Mouse (Mus musculus): ENCODE measurements around the gene Tln2. TPM values are rescaled to one million over a fixed set of nuclear protein-coding genes. Genes with fewer than 3 reads are reported as not detected.

The Tln2 gene
- polyA plus RNA-seq, 1 experiment from 2014 or later: 22.6 TPM

DNA sequence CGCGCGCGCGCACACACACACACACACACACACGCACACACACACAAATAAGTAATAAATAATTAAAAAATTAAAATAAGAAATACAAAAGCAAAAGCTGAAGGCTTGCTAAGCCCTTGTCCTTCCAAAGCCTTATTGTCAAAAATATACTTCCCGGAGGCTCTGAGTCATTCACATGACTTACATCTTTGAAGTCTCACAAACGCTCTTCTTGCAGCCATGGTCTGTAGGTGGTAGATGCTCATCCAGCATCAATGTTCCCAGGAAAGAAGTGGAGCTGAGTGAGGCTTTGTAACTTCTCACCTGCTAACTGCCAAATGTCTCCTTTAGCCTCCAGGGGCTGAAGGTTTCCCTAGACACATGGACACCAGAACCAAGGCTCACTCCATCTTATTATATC lies 362.9 kb downstream of the Tln2 start:
- ATAC-seq (ENCODE audit: low FRiP score) (no peak), DNase-seq (ENCODE audit: low spot score) (no peak)
- H3K27ac ChIP-seq (ENCODE audit: low read depth, low read length): no peak overlapping the region
- H3K4me2 ChIP-seq (replicated peaks; ENCODE audit: low read depth, low read length): no peak overlapping the region
- no peaks in the 10 kb centered on the region for H3K36me3 ChIP-seq (ENCODE audit: control insufficient read depth, insufficient read depth, low read length)
- no peaks in the 10 kb centered on the region for H3K27me3 ChIP-seq (ENCODE audit: control insufficient read depth, insufficient read depth, low read length)
- no peaks in the 10 kb centered on the region for H3K4me1 ChIP-seq (replicated peaks; ENCODE audit: control insufficient read depth, insufficient read depth, low read length)
- H3K4me3 ChIP-seq (ENCODE audit: low read depth, low read length): no peak overlapping the region
- H3K9ac ChIP-seq (ENCODE audit: low read depth, low read length): no peak overlapping the region
- 98% methylated on average over 8 of the region's 8 CpGs for WGBS
- H3K9me3 ChIP-seq (ENCODE audit: control insufficient read depth, low read length): no peaks in the 10 kb centered on the region

DNA sequence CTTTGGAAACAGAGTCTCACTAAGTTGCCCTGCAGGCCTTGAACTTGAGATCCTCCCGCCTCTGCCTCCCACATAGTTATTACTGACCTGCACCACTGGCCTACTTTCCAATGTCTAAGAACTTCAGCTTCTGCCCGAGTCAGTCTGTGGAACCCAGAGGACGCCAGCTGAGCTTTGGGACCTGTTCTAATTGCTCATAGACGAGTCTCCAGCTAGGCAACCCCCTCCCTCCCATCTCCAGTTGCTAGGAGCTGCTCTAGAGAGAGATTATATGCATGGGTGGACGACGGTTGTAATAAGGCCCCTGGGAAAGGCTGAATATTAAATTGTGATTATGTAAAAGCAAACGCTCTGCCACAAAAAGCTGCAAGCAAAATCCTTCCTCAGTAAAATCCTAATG lies 364.2 kb downstream of the Tln2 start:
- no peak for ATAC-seq (ENCODE audit: low FRiP score)
- 50% methylated on average over 7 of the region's 7 CpGs for WGBS

DNA sequence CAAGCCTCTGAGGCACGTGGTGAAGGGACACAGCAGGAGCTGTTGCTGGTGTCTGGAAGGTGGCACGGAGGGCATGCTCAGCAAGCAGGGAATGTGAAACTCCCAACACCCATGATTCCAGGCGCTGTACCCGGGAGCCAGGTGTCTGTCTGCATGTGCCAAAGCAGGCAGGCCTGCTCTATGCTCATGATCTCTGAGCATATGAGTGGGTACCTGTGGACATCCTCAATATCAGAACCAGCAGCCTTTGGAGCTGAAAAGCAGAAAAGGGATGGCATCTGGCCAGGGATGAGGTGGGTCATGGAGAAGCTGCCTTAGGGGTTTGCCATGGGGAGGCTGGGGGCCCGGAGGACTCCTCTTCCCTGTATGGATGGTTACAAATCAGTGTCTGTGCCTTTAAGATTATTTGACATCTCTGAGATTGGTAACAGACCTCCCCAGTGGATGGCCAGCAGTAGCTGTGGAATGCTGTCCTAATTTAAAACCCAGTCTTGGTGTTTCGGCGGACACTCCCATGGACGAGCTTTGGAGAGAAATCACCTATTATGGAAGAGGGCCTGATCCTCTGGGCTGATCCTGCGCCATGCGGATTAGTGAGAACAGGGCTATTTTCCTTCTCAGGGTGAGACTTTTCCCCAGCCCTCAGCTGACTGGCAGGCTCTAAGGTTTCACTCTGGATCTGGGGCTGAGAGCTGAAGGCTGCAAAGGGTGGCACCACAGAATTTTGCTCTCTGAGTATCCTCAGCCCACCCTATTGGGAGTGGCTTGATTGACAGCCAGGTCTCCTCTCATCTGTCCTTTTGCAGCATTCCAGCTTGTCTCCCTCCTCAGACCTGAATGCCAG lies 367.8 kb downstream of the Tln2 start:
- Histone ChIP-seq H3K4me3 (ENCODE audit: low read depth, low read length) (no peak overlapping the region), H3K4me2 (replicated peaks; ENCODE audit: low read depth, low read length) (no peak overlapping the region), H3K36me3 (ENCODE audit: control insufficient read depth, insufficient read depth, low read length) (no peaks in the 10 kb centered on the region), H3K27me3 (ENCODE audit: control insufficient read depth, insufficient read depth, low read length) (no peaks in the 10 kb centered on the region), H3K27ac (ENCODE audit: low read depth, low read length) (no peak overlapping the region), H3K9me3 (ENCODE audit: control insufficient read depth, low read length) (no peaks in the 10 kb centered on the region), H3K9ac (ENCODE audit: low read depth, low read length) (no peak overlapping the region), H3K4me1 (replicated peaks; ENCODE audit: control insufficient read depth, insufficient read depth, low read length) (no peaks in the 10 kb centered on the region)
- WGBS: 71% methylated on average over 10 of the region's 10 CpGs
- DNase-seq (ENCODE audit: low spot score) (no peak), ATAC-seq (ENCODE audit: low FRiP score) (no peak)

More for the DNA sequence above, 364.2 kb downstream of the Tln2 start:
- no peaks in the 10 kb centered on the region for H3K4me1 ChIP-seq (replicated peaks; ENCODE audit: control insufficient read depth, insufficient read depth, low read length)
- no peaks in the 10 kb centered on the region for H3K36me3 ChIP-seq (ENCODE audit: control insufficient read depth, insufficient read depth, low read length)
- no peak overlapping the region for H3K9ac ChIP-seq (ENCODE audit: low read depth, low read length)
- DNase-seq (ENCODE audit: low spot score): peak; percentile 21
- no peaks in the 10 kb centered on the region for H3K27me3 ChIP-seq (ENCODE audit: control insufficient read depth, insufficient read depth, low read length)
- H3K4me3 ChIP-seq (ENCODE audit: low read depth, low read length): no peak overlapping the region
- no peaks in the 10 kb centered on the region for H3K9me3 ChIP-seq (ENCODE audit: control insufficient read depth, low read length)
- no peak overlapping the region for H3K27ac ChIP-seq (ENCODE audit: low read depth, low read length)
- H3K4me2 ChIP-seq (replicated peaks; ENCODE audit: low read depth, low read length): no peak overlapping the region

DNA sequence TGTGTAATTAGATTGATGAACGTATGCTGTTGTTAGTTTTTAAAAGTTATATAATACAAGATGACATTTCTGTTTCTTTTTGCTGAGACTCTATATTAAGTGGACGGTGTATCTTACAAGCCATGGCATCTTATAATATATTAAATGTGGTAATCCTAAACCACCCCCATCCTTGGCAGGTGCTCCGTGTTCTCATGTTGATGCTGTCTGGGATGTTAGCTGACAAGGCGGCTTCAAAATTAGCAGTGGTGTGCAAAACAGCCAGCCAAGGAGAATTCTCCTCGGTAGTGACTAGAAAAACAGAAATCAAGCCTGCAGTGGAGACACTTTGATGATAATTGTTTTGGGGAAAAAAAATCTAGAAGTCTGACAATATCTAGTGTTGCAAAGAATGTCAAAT lies 371.8 kb downstream of the Tln2 start:
- Histone ChIP-seq H3K27me3 (ENCODE audit: control insufficient read depth, insufficient read depth, low read length) (no peaks in the 10 kb centered on the region), H3K4me2 (replicated peaks; ENCODE audit: low read depth, low read length) (no peak overlapping the region), H3K4me3 (ENCODE audit: low read depth, low read length) (no peak overlapping the region), H3K4me1 (replicated peaks; ENCODE audit: control insufficient read depth, insufficient read depth, low read length) (no peaks in the 10 kb centered on the region), H3K9me3 (ENCODE audit: control insufficient read depth, low read length) (no peaks in the 10 kb centered on the region), H3K27ac (ENCODE audit: low read depth, low read length) (no peak overlapping the region), H3K36me3 (ENCODE audit: control insufficient read depth, insufficient read depth, low read length) (no peaks in the 10 kb centered on the region), H3K9ac (ENCODE audit: low read depth, low read length) (no peak overlapping the region)
- 85% methylated on average over 5 of the region's 5 CpGs for WGBS
- DNase-seq (ENCODE audit: low spot score): no peak
- no peak for ATAC-seq (ENCODE audit: low FRiP score)

DNA sequence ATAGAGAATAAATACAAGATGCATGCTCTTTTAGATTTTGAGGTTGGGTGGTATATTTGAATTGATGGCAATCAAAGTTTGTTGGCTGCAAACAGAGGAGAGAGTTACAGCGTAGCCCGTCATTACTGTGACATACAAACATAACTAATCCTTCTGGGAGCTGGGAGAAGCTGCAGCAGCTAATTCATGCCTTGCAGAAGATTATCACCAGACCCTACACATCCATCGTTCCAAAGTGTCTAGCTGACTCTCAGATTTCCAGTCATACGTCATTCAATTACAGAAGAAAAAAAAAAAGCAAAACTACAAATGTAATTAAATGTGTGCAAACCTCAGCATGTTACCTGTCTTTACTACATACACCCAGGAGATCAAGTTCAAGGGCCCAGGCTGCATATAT lies 372.3 kb downstream of the Tln2 start:
- no peaks in the 10 kb centered on the region for H3K4me1 ChIP-seq (replicated peaks; ENCODE audit: control insufficient read depth, insufficient read depth, low read length)
- 87% methylated on average over 4 of the region's 4 CpGs for WGBS
- H3K9ac ChIP-seq (ENCODE audit: low read depth, low read length): no peak overlapping the region
- no peak for DNase-seq (ENCODE audit: low spot score)
- H3K4me2 ChIP-seq (replicated peaks; ENCODE audit: low read depth, low read length): no peak overlapping the region
- no peak for ATAC-seq (ENCODE audit: low FRiP score)
- H3K9me3 ChIP-seq (ENCODE audit: control insufficient read depth, low read length): no peaks in the 10 kb centered on the region
- H3K27ac ChIP-seq (ENCODE audit: low read depth, low read length): no peak overlapping the region
- H3K36me3 ChIP-seq (ENCODE audit: control insufficient read depth, insufficient read depth, low read length): no peaks in the 10 kb centered on the region
- H3K27me3 ChIP-seq (ENCODE audit: control insufficient read depth, insufficient read depth, low read length): no peaks in the 10 kb centered on the region
- no peak overlapping the region for H3K4me3 ChIP-seq (ENCODE audit: low read depth, low read length)

DNA sequence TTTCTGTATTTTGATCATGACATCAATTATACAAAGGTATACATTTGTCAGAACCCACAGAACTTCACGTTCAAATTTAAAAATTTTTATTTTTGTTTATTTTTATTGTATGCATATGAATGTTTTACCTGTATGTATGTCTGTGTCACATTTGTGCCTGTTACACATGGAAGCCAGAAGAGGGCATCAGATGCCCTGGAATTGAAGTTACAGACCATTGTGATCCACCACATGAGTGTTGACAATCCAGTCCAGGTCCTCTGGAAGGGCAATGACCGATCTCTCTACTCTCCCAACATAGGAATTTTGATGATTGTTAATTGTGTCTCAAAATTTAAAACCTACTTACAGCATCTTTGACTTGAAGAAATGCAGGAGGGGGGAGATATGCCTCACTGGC lies 374.9 kb downstream of the Tln2 start:
- DNase-seq (ENCODE audit: low spot score): no peak
- Histone ChIP-seq H3K36me3 (ENCODE audit: control insufficient read depth, insufficient read depth, low read length) (no peaks in the 10 kb centered on the region), H3K9ac (ENCODE audit: low read depth, low read length) (no peak overlapping the region), H3K4me3 (ENCODE audit: low read depth, low read length) (no peak overlapping the region), H3K27ac (ENCODE audit: low read depth, low read length) (no peak overlapping the region), H3K9me3 (ENCODE audit: control insufficient read depth, low read length) (no peaks in the 10 kb centered on the region), H3K4me2 (replicated peaks; ENCODE audit: low read depth, low read length) (no peak overlapping the region), H3K4me1 (replicated peaks; ENCODE audit: control insufficient read depth, insufficient read depth, low read length) (no peaks in the 10 kb centered on the region), H3K27me3 (ENCODE audit: control insufficient read depth, insufficient read depth, low read length) (no peaks in the 10 kb centered on the region)
- no peak for ATAC-seq (ENCODE audit: low FRiP score)
- WGBS: 77% methylated on average over 2 of the region's 2 CpGs

DNA sequence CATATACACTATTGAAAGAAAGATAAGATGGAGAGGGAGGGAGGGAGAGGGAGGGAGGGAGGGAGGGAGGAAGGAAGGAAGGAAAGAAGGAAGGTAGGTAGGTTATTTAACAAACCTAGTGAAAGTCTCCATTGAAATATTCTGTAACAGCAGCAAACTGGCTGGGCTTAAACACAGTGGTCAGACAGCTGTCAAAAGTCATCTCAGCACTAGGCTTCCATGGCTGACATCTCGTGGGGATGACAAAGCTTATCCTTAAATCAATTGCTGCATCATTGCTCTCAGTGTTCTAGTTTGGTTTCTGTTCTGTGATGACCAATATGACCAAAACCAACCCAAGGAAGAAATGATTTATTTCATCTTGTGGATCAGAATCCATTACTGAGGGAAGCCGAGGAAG lies 376.0 kb downstream of the Tln2 start:
- Histone ChIP-seq H3K9ac (ENCODE audit: low read depth, low read length) (no peak overlapping the region), H3K4me1 (replicated peaks; ENCODE audit: control insufficient read depth, insufficient read depth, low read length) (no peaks in the 10 kb centered on the region), H3K27ac (ENCODE audit: low read depth, low read length) (no peak overlapping the region), H3K9me3 (ENCODE audit: control insufficient read depth, low read length) (no peaks in the 10 kb centered on the region), H3K4me2 (replicated peaks; ENCODE audit: low read depth, low read length) (no peak overlapping the region), H3K36me3 (ENCODE audit: control insufficient read depth, insufficient read depth, low read length) (no peaks in the 10 kb centered on the region), H3K4me3 (ENCODE audit: low read depth, low read length) (no peak overlapping the region), H3K27me3 (ENCODE audit: control insufficient read depth, insufficient read depth, low read length) (no peaks in the 10 kb centered on the region)
- DNase-seq (ENCODE audit: low spot score) (no peak), ATAC-seq (ENCODE audit: low FRiP score) (no peak)
- WGBS: 96% methylated on average over 2 of the region's 2 CpGs

DNA sequence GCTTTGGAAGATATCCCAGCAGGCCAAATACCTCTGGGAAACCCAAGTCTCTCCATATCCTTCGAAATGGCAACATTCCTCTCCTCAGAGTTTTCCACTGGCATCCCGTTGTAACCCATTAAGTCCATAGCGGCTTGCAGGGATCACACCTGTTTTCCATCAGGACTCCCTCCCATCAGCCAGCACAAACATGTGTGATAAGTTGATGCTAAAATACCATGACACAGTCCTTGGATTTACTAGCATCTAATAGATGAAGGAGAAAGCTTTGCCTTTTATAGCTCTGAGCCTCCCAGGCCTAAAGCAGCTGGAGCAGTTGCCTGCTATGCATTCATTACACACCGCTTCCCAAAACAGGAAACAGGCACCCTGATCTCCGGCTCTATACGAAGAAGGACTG lies 377.5 kb downstream of the Tln2 start:
- no peaks in the 10 kb centered on the region for H3K27me3 ChIP-seq (ENCODE audit: control insufficient read depth, insufficient read depth, low read length)
- no peak for ATAC-seq (ENCODE audit: low FRiP score)
- H3K36me3 ChIP-seq (ENCODE audit: control insufficient read depth, insufficient read depth, low read length): no peaks in the 10 kb centered on the region
- H3K4me1 ChIP-seq (replicated peaks; ENCODE audit: control insufficient read depth, insufficient read depth, low read length): no peaks in the 10 kb centered on the region
- no peaks in the 10 kb centered on the region for H3K9me3 ChIP-seq (ENCODE audit: control insufficient read depth, low read length)
- DNase-seq (ENCODE audit: low spot score): no peak
- no peak overlapping the region for H3K4me3 ChIP-seq (ENCODE audit: low read depth, low read length)
- H3K9ac ChIP-seq (ENCODE audit: low read depth, low read length): no peak overlapping the region
- H3K27ac ChIP-seq (ENCODE audit: low read depth, low read length): no peak overlapping the region
- H3K4me2 ChIP-seq (replicated peaks; ENCODE audit: low read depth, low read length): no peak overlapping the region
- WGBS: 57% methylated on average over 6 of the region's 6 CpGs

DNA sequence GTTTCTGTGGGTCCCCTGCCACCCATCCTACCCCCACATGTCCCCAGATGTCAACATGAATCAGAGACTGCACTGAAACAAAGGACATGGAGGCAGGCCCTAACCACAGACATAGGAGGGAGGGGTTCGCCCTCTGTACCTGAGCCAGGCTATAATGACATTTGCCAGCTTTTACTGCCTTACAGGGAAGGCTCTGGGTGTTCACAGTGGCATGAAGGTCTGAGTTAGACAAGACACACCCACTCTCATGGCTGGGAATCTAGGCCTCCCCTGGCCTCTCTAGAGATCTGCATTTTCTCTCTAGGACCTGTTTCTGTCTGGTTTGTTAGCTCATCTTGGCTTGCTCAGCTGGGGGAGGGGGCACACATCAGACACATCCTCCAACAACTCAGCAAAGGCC lies 380.8 kb downstream of the Tln2 start:
- no peak for DNase-seq (ENCODE audit: low spot score)
- Histone ChIP-seq H3K4me3 (ENCODE audit: low read depth, low read length) (no peak overlapping the region), H3K4me1 (replicated peaks; ENCODE audit: control insufficient read depth, insufficient read depth, low read length) (no peaks in the 10 kb centered on the region), H3K9me3 (ENCODE audit: control insufficient read depth, low read length) (no peaks in the 10 kb centered on the region), H3K27ac (ENCODE audit: low read depth, low read length) (no peak overlapping the region), H3K4me2 (replicated peaks; ENCODE audit: low read depth, low read length) (no peak overlapping the region), H3K27me3 (ENCODE audit: control insufficient read depth, insufficient read depth, low read length) (no peaks in the 10 kb centered on the region), H3K36me3 (ENCODE audit: control insufficient read depth, insufficient read depth, low read length) (no peaks in the 10 kb centered on the region), H3K9ac (ENCODE audit: low read depth, low read length) (no peak overlapping the region)
- ATAC-seq (ENCODE audit: low FRiP score): no peak
- 67% methylated on average over 1 of the region's 1 CpGs for WGBS
